Mouse (Mus musculus): ENCODE results near the gene Dusp12. TPM values are rescaled to one million over a fixed set of nuclear protein-coding genes. Genes with fewer than 3 reads are reported as not detected.

Gene Dusp12
- polyA plus RNA-seq, 1 experiment from 2014 or later = 38.2 TPM

- Histone ChIP-seq H3K4me1 (peaks cover 16% of the 10 kb centered on the region), H3K27ac (replicated peaks) (no peak overlapping the region), H3K36me3 (replicated peaks) (no peaks in the 10 kb centered on the region), H3K27me3 (replicated peaks; ENCODE audit: low read depth, poor library complexity, severe bottlenecking) (peaks cover 46% of the 10 kb centered on the region), H3K4me3 (no peak overlapping the region), H3K9me3 (no peaks in the 10 kb centered on the region)
- no peak for DNase-seq (ENCODE audit: low spot score)
- WGBS = 83% methylated on average over 11 of the region's 11 CpGs
Observed at GRCm38 (mm10) chr1:170911907-170912660, 26.7 kb upstream of the Dusp12 start.

DNA sequence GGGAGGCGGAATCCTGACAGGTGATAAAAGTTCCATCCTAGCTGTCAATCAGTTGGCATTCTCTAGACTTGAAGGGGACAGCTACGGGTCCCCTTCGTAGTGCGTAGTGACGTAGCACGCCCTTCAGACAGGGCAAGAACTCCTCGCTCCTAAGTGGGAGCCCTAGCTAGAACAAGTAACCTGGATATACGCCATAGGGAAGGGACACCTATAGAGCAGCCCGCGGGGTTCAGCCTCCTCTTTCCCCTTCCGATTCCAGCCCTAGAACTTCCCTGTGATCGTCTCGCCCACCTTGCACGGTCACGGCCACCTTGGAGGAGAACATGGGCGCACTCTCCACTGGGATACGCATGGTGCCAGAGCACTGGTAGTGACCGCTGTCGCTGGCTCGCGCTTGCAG is 23.0 kb upstream of the Dusp12 start:
- Histone ChIP-seq H3K4me1 (peaks cover 16% of the 10 kb centered on the region), H3K27me3 (replicated peaks; ENCODE audit: low read depth, poor library complexity, severe bottlenecking) (peaks cover 79% of the 10 kb centered on the region), H3K36me3 (replicated peaks) (no peaks in the 10 kb centered on the region), H3K27ac (replicated peaks) (no peak overlapping the region), H3K4me3 (peak overlapping the region; percentile 74), H3K9me3 (no peaks in the 10 kb centered on the region)
- peak; percentile 39 for DNase-seq (ENCODE audit: low spot score)
- WGBS = 2% methylated on average over 21 of the region's 21 CpGs

DNA sequence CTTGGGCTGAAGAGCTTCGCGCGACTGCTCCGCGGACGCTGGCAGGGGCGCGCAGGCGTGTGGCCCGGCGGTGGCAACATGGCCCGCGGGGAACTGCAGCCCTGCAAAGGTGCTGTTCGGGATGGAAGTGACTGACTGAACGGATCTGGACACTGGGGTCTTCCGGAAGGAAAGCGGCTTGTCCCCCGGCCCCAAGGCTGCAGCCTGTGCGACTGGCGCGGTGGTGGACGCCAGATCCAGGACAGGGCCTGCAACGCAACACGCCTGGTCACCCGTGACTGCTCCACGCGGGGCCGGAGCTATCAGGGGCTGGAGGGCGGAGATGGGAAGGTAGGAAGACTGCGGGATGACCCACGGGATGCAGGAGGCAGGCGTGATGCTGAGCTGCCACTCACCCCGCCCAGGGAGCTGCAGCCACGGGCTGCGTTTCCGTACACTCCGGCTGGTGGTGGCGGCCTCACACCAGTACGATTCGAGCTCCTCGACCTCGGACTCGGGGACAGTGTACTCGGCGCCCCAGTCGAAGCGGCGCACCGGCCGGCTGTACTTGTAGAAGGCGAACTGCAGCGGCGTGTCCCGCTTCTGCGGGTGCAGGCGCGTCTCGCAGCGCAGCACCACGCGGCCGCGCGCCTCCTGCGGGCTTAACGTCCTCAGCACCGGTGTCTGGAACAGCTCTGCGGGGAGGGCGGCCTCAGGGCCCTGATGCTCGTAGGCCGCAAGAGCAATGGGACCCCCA is 22.3 kb upstream of the Dusp12 start:
- peak overlapping the region; percentile 74 for H3K4me3 ChIP-seq
- under 1% methylated on average over 71 of the region's 71 CpGs for WGBS

GRCm38 (mm10) chr1:170907111-170907455 is 21.7 kb upstream of the Dusp12 start:
- Histone ChIP-seq H3K9me3 (no peaks in the 10 kb centered on the region), H3K4me1 (peaks cover 21% of the 10 kb centered on the region), H3K36me3 (replicated peaks) (no peaks in the 10 kb centered on the region), H3K27me3 (replicated peaks; ENCODE audit: low read depth, poor library complexity, severe bottlenecking) (peaks cover 88% of the 10 kb centered on the region), H3K27ac (replicated peaks) (no peak overlapping the region; the same call in 1 of the 2 replicates), H3K4me3 (peak overlapping the region; percentile 74)
- no peak for DNase-seq (ENCODE audit: low spot score)
- 22% methylated on average over 11 of the region's 11 CpGs for WGBS

More for the DNA sequence above, 22.3 kb upstream of the Dusp12 start:
- peak; percentile 66 for DNase-seq (ENCODE audit: low spot score)
- H3K27ac ChIP-seq (replicated peaks) = no peak overlapping the region; the same call in 1 of the 2 replicates
- H3K27me3 ChIP-seq (replicated peaks; ENCODE audit: low read depth, poor library complexity, severe bottlenecking) = peaks cover 84% of the 10 kb centered on the region
- H3K9me3 ChIP-seq = no peaks in the 10 kb centered on the region
- H3K36me3 ChIP-seq (replicated peaks) = no peaks in the 10 kb centered on the region
- peaks cover 21% of the 10 kb centered on the region for H3K4me1 ChIP-seq

DNA sequence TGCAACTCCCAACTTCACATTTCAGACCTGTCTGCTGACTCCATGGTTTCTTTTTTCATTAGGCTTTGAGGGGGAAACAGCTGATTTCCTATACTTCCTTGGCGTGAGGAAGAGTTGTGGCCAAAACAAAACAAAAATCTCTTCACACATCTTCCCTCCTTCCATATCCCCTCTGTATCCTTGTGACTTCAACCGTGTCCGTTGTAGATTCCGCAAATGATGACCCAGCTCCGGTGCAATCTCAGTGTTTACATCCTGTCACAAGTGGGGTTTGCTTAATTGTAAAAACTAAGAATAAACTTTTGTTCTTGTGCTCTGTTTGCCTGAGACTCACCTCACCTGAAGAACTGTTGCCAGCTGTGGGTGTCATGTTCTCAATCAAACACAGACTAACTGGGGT is 18.1 kb upstream of the Dusp12 start:
- no peak for DNase-seq (ENCODE audit: low spot score)
- Histone ChIP-seq H3K4me1 (peaks cover 18% of the 10 kb centered on the region), H3K36me3 (replicated peaks) (no peaks in the 10 kb centered on the region), H3K9me3 (no peaks in the 10 kb centered on the region), H3K27ac (replicated peaks) (no peak overlapping the region), H3K27me3 (replicated peaks; ENCODE audit: low read depth, poor library complexity, severe bottlenecking) (peaks cover 66% of the 10 kb centered on the region), H3K4me3 (no peak overlapping the region)
- 73% methylated on average over 5 of the region's 5 CpGs for WGBS

- Histone ChIP-seq H3K36me3 (replicated peaks) (no peaks in the 10 kb centered on the region), H3K4me1 (peaks cover 4% of the 10 kb centered on the region), H3K27ac (replicated peaks) (no peak overlapping the region), H3K27me3 (replicated peaks; ENCODE audit: low read depth, poor library complexity, severe bottlenecking) (peaks cover 48% of the 10 kb centered on the region), H3K4me3 (peak overlapping the region; percentile 39; the same call in 1 of the 2 replicates), H3K9me3 (no peaks in the 10 kb centered on the region)
- WGBS = 28% methylated on average over 10 of the region's 10 CpGs
- DNase-seq (ENCODE audit: low spot score) = peak; percentile 88
Observed at GRCm38 (mm10) chr1:170901536-170902238, 16.3 kb upstream of the Dusp12 start.

- Histone ChIP-seq H3K27me3 (replicated peaks; ENCODE audit: low read depth, poor library complexity, severe bottlenecking) (peaks cover 41% of the 10 kb centered on the region), H3K36me3 (replicated peaks) (no peaks in the 10 kb centered on the region), H3K9me3 (no peaks in the 10 kb centered on the region), H3K4me3 (no peak overlapping the region), H3K4me1 (peaks cover 4% of the 10 kb centered on the region), H3K27ac (replicated peaks) (no peak overlapping the region)
- no peak for DNase-seq (ENCODE audit: low spot score)
- WGBS = 39% methylated on average over 10 of the region's 10 CpGs
Observed at GRCm38 (mm10) chr1:170900799-170901467, 15.6 kb upstream of the Dusp12 start.

- Histone ChIP-seq H3K9me3 (no peaks in the 10 kb centered on the region), H3K4me1 (peaks cover 4% of the 10 kb centered on the region), H3K27ac (replicated peaks) (no peak overlapping the region), H3K27me3 (replicated peaks; ENCODE audit: low read depth, poor library complexity, severe bottlenecking) (peaks cover 17% of the 10 kb centered on the region), H3K4me3 (no peak overlapping the region), H3K36me3 (replicated peaks) (no peaks in the 10 kb centered on the region)
- no peak for DNase-seq (ENCODE audit: low spot score)
- 76% methylated on average over 16 of the region's 16 CpGs for WGBS
Observed at GRCm38 (mm10) chr1:170898413-170899075, 13.2 kb upstream of the Dusp12 start.

DNA sequence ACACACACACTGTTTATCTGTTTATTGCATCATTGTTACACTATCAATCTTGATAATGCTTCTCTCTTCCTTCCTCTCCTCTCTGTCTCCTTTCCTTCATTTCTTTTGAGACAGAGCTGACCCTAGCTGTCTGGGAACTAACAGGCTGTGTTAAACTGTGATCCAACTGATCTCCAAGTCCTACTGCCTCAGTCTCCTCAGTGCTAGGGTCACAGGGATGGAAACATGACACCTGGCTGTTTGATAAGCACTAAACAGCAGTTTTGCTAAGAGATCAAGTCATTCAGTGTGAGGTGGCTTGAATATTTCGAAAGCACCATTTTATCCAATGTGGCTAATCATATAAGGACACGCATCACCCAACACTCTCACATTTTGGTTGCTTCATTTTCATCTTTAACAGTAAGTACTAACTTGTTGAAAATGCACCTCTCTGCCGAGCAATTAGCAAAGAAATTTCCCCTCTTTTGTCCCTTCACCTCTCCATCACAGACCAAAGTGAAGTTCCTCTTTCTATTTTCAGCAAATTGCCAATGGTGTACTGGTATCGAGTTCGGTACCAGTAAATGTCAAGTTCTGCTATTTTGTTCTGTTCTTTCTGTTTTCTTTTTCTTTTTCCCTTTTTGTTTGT is 11.4 kb upstream of the Dusp12 start:
- Histone ChIP-seq H3K4me3 (no peak overlapping the region), H3K9me3 (no peaks in the 10 kb centered on the region), H3K36me3 (replicated peaks) (no peaks in the 10 kb centered on the region), H3K27me3 (replicated peaks; ENCODE audit: low read depth, poor library complexity, severe bottlenecking) (0 out of 2 replicates have a peak, but pooled peaks cover under 1% of the 10 kb centered on the region), H3K27ac (replicated peaks) (no peak overlapping the region), H3K4me1 (no peaks in the 10 kb centered on the region)
- DNase-seq (ENCODE audit: low spot score) = no peak
- 82% methylated on average over 5 of the region's 5 CpGs for WGBS

DNA sequence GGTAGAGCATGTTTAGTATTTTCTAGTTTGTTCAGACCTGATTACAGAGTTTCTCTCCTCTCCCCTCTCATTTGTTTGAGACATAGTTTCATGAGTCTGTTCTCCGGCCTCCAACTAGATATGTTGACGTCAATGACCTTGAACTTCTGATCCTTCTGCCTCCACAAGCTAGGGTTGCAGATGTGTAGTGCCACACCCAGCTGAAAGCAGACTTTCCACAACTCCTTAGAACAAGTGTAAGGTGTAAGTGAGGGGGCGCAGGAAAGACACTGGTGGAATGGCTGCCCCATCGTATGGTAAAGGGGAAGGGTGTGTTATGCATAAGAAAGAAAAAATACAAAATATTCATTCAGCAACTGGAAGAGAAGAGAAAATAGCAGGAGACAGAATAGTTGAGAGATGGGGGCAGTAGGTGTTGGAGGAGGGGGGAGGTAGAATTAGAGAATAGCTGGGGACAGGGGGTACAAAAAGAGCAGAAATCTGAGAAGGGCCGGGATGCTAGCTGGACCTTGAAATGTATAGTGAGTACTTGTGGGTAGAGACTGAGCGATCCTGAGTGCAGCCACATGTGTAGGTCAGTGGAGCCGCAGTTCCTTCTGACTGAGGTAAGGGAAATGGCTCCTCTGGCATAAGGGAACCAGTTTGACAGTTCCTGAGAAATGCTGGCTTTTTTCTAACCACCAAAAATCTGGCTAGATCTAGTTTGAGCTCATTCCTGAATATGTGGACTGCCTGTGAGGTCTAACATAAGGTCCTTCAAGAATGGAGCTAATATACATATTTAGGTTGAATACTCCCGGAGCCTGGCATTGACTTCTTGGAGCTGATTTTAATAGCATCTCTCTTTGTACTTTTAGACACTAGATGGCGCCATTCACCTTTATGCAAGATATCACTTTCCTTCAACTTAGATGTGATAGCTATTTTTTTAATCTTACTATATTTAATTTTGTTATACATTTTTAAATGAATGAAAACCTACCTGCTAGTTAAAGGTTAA is 9.6 kb upstream of the Dusp12 start:
- DNase-seq (ENCODE audit: low spot score) = no peak
- H3K9me3 ChIP-seq = no peaks in the 10 kb centered on the region
- no peaks in the 10 kb centered on the region; the same call in 1 of the 2 replicates for H3K27me3 ChIP-seq (replicated peaks; ENCODE audit: low read depth, poor library complexity, severe bottlenecking)
- H3K4me1 ChIP-seq = 0 out of 2 replicates have a peak, but pooled peaks cover under 1% of the 10 kb centered on the region
- no peak overlapping the region for H3K27ac ChIP-seq (replicated peaks)
- H3K4me3 ChIP-seq = no peak overlapping the region
- WGBS = 66% methylated on average over 9 of the region's 9 CpGs
- H3K36me3 ChIP-seq (replicated peaks) = no peaks in the 10 kb centered on the region
